Mouse (Mus musculus): ENCODE measurements around the gene Ephb1.

GRCm38 (mm10) chr9:102205518-102205917 is 149.0 kb downstream of the Ephb1 start:
- TF ChIP-seq CTCF (conservative IDR thresholded peaks at IDR 0.05; ENCODE audit: low read length), result no peak
- peak; percentile 99 for TF ChIP-seq NANOG (IDR thresholded peaks at IDR 0.05; ENCODE audit: borderline replicate concordance, low read length)

Measured in E14TG2a.4 (cell line).